Mouse (Mus musculus) thymus, postnatal 4 days (tissue): ENCODE results near the gene Adarb1.

Experiments
- DNase-seq: peaks from one replicate; pipeline ENCODE4 v3.0.0; 2021

The Adarb1 gene

DNA sequence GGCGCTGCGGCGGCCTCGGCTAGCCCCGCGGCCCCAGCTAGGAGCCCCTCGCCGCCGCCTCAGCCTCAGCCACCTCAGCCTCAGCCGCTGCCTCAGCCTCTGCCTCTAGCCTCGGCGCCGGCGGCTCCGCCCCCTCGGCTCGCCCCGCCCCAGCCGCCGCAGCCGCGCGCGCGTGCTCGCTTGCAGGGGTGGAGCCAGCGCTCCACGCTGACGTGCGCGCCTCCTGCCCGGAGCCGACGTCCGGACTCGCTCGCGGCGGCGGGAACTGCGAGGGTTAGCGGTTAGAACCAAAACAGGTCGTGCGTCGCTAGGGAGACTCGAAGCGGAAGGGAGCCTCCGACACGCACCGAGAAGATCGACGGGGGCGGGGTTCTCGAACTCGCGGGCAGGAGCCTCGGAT lies at the start of gene Adarb1:
TSS of gene Adarb1 (minus strand) at position 133 of the 400 bp plus-strand sequence.
- DNase-seq = peak; percentile 93

DNA sequence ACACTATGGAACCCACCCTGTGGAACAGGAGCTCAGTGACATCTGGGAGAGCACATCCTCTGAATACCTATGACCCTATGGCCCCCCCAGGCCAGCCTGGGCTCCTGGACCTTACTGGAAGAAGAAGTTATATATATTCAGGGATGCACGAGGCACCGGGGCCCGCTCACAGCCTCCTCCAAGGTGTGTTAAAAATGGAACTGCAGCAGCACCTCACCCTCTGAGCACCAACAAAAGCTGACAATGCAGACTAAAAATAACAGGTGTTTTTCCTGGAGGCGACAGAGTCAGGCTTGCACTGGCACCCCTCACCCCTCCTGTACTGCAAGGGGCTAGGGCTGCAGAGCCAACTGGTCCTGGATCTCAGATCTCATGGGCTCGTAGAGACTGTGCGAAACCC lies 49.3 kb upstream of the Adarb1 start:
- DNase-seq = no peak

DNA sequence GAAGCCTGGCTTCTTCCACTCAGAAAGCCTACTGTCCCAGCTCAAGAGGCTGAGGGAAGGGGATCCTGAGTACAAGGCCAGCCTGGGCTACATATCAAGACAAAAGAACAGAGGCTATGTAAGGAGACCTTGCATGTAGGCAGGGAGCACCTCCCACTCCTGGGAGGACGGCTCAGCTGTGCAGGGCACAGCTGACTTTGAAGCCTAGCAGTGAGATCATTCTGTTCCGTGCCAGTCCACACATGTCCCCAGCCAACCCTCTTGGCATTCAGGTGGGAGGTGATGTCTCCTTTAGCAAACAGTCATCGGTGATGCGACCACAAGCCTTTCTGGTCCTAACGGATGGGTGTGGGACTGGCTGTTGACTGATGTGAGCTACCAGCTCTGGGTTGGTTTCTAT lies 47.8 kb upstream of the Adarb1 start:
- no peak for DNase-seq

DNA sequence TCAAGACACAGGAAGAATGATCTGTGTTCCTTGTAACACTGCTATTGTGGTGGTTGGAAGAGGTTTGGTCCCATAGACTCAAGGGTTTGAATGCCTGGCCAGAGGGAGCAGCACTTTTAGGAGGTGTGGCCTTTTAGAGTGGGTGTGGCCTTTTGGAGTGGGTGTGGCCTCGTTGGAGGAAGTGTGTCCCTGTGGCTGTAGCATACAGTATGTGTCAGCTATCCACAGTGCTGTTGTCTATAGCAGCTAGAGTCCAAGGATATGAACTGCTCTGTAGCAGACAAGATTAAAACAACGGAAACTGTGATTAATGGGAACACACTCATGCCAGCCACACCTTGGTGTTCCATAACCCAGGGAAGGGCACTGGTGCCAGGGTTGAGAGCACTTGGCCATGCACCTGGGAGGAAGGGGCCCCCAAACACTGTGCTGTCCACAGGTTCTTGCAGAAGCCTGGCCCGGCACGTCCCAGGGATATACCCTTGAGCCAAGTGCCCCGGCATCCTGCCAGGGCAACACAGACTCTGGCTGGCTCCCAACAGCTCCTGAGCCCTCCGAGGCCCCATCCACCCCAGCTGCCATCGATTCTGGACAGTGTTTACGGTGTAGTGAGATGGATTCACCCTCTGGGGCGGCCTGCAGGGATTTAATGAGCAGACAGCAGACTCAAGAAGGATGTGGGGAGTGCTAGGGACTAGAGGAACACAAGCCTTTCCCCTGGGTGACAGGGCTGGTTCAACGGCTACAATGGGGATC lies 46.3 kb upstream of the Adarb1 start:
- peak; percentile 39 for DNase-seq

DNA sequence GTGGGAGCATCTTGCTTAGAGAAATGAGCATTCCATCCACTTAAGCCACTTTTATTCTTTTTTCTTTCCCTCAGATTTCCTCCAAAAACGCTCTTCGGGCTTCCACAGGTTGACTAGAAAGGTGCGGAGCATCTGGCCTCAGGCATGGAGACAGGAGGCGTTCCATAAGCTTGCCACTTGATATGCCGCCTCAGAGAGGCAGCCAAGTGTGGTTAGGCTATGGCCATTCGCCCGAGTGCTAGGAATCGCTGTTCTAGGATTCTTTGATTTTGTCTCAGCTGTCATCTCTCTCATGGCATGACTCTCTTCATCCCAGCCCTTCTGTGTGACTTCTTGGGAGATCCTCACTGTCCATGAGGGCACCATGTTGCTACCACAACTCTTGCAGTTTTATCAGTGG lies 43.1 kb upstream of the Adarb1 start:
- DNase-seq = no peak

DNA sequence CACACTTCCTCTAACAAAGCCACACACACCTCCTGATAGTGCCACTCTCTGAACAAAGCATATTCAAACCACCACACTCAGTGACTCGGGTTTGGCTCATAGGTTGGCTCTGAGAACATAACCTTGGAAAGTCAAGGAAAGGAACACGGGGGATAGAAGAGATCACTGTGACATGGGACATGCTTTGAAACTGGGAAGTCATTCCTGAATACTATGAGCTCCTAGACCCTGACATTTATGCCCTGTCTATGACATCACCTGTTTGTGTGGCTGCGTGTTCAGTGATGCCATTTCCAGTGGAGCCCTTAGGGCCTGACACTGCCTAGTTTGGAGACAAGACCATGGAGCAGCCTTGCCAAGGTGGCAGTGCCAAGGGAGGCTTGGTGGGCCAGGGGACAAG lies 39.6 kb upstream of the Adarb1 start:
- DNase-seq = no peak

DNA sequence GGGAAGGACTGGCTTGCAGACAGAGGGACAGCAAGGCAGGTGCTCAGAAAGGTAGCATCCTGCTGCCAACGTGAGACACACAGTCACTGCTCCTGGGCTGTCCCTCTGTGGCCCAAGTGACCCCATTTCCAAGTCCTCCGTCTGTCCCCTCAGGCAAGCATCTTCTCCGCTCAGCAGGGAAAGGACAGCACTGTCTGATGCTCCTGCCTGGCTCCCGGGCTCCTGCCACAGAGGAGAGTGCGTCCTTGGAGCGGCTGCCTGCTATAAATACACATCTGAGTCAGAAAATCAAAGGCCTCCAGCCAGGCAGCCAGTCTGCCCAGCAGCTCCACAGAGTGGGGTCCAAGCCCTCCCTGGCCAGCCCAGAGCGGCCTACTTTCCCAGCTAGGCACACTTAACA lies 38.4 kb upstream of the Adarb1 start:
- no peak for DNase-seq

DNA sequence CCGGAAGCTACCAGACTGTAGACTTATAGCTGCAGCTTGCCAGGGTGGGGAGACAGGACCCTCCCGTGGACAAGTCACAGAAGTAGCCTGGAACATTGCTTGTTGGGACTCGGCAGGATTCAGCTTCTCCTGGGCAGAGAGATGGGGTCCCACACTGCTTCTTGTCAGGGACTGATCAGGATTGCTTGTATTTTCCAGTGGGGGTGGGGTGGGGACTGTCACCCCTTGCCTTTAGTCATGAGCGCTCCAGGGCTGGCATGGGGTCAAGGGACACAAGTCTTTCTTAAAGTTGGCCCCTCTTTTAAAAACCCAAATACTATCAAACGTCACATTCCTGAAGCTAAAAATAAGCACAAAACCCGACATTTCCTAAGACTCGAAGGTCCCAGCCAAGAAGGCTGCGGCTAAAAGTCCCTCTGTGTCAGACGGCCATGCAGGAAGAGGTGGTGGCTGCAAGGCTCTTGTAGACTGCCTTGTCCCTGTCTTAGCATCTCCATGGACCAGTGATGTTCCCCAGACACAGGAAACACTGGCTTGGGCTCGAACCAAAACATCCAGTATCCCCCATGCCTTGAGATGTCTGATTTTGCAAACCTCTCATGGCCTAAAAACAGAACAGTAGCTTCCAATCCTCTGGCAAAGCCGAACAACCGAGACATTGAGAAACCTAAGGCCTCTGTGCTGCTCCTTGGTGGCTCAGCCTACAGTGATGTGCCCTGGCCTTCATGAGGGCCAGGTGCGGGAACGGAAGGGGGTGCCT lies 37.4 kb upstream of the Adarb1 start:
- no peak for DNase-seq

DNA sequence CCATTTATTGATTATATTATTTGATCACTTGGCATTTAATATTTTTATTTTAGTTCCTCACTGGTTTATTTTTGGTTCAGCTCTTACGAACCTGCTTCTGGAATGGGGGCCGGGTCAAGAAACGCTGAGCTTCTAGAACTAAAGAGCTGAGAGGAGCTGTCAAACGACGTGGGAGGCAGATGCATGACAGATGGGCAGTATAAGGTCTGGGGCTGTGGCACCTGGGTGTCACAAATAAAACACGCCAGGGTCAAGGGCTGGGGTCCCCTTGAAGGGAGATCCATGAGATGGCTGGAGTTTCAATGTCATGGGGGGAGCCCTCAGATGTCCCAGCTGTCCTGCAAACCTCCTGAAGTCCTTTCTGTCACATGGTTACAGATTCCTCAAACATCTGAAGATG lies 36.7 kb upstream of the Adarb1 start:
- DNase-seq = no peak

DNA sequence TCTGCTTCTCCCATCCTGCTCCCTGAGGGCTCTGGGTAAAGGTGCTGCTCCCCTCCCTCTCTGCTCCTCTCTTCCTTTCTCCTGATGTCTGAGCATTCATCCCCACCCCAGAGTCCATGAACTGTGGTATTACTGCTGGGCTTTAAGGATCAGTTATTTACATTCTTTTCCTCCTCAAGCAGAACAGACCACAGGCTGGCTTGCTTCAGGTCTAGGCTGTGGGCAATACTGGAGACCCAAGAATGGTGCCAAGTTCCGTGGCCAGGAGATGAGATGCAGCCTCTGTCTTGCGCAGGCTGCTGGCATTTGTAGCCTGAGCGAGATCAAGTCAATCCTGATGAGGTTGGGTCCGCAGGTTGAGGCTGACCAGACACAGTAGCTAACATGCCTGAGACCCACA lies 33.8 kb upstream of the Adarb1 start:
- DNase-seq = no peak

DNA sequence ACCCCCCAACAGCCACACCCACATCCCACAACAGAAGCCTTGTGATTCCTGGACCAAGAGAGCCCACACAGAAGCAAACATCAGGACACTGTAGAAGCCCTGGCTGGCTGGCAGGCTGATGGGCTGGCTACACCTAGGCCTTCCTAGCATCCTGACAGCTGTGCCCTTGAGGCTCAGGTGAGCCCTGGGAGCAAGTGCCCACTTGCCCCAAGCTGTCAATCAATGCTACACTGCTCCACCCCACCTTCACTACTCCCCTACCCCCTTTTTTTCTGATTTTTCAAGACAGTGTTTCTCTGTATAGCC lies 32.0 kb upstream of the Adarb1 start:
- no peak for DNase-seq

DNA sequence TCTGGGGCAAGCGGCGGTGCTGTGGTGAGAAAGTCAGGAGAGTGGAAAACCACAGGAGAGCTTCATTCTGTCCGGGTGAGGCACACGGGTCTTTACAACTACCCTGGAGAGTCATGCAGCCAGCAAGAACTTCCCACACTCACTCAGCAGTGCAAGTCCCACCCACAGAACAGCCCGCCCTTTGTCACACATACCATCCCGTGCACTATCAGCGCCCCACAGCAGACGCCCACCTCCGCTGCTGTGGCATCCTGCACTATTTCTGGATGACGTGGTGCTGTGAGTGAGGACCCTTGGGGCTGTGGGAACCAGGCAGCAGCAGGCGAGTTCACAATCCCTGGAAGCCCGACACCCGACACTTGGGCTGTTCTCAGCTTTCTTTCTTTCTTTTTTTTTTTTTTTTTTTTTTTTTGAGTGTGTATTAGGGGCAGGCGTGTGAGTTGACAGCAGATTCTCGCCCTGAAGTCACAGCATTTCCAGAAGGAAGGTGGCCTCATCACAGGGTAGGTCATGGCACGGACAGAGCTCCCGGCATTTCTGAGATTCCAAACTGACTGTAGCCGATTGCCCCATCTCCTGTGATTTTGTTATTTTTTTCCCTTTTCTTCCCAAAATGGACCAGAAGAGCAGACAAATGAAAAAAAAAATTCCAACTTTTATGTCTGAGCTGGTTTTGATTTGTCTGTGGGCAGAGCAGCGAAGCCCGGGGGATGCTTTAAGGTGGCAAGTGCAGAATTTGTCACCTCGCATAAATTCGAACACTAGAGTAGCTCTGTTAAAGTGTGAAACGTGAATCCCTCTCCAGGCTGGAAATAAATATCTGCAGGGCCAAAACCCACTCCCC lies 31.5 kb upstream of the Adarb1 start:
- DNase-seq = no peak

DNA sequence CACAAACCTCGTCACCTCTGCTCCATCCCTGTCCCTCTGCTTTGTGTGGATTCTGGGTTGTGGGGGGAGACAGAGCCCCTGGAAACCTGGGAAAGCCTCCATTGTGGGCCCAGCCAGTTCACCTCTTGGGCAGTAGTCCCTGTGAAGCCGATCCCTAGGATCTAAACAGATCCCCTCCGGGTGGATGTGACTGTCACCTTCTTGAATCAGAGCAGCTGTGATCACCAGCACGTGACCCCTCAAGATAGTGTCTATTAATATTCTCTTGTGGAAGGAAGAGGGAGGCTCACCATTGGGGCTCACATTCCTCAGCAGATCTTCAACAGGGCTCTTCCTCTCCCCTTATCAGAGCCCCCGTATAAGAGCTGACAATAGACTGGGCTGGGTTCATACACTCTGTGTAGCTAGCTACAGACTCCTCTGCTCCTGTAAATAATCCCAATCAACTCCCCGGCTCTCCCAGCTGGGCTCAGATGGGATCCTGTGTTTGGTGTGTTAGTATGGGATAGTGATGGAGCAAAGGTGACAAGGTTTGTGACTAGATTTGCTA lies 30.7 kb upstream of the Adarb1 start:
- DNase-seq = no peak

DNA sequence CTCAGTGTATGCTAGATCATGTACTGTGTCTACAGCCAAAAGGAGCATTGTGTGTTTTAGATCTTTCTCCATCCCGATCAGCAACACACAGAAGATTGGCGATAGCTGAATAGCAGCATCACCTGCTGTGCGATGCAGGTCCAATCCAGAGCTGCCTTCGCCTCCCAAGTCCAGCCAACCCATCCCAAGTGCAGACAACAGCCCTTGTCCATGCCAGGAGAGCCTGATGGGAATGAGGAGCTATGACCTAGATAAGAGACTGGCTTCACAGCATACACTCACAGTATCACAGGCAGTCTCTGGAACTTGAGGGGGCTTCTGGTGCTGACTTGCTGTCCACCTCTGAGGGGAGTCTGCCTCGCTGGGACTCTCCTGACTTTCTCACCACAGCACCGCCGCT lies 30.1 kb upstream of the Adarb1 start:
- DNase-seq = no peak

DNA sequence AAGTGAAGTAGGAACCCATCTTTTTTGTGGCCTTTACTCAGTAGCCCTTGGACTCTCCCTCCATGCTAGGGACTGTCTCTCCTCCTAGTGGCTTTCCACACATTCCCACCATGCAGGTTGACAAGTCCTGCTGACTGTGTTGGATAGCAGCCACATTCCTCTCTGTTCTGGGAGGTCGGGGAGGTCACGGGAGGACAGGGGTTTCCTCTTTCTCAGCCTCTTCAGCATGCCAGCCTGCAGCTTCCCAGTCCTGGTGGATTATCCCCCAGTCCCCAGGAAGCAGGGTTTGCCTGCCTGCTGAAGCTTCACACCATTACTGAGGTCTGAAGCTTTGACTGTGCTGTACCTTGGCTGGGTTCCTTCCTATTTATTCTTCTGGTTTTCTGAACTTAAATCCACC lies 29.7 kb upstream of the Adarb1 start:
- no peak for DNase-seq

DNA sequence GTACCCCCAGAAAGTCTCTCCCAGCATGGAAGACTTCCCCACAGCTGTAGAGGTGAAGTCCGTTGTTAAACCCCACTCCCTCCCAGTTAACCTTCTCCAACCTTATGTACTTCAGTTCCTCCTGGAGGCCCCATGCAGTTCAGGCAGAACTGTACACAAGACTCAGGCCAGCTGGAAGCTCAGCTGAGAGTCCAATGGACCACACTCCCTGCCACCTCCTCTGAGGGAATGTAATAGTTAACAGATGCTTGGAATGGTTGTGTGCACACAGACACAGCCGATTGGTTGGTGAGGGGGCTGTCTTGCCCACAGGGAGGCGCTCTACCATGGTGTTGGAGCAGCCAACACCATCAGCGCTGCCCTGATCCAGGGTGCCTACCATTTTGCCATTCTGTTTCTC lies 24.2 kb upstream of the Adarb1 start:
- no peak for DNase-seq

DNA sequence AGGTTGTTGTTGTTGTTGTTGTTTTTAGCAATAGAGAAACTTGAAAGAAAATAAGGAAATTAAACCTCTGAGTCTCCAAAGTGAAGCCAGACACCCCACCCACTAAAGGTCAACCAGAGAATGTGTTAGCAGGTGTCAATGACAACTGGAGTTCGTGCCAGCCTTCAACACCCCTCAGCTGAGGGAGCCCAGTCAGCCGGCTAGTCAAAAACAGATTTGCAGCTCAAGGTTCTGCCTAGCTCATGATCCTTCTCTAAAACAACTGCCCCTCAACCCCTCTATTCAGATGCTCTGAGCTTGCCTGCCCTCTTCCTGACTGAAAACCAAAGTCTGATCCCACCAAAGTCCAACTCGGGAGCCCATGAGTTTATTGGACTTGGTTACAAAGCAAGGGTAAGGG lies 23.7 kb upstream of the Adarb1 start:
- DNase-seq = no peak

DNA sequence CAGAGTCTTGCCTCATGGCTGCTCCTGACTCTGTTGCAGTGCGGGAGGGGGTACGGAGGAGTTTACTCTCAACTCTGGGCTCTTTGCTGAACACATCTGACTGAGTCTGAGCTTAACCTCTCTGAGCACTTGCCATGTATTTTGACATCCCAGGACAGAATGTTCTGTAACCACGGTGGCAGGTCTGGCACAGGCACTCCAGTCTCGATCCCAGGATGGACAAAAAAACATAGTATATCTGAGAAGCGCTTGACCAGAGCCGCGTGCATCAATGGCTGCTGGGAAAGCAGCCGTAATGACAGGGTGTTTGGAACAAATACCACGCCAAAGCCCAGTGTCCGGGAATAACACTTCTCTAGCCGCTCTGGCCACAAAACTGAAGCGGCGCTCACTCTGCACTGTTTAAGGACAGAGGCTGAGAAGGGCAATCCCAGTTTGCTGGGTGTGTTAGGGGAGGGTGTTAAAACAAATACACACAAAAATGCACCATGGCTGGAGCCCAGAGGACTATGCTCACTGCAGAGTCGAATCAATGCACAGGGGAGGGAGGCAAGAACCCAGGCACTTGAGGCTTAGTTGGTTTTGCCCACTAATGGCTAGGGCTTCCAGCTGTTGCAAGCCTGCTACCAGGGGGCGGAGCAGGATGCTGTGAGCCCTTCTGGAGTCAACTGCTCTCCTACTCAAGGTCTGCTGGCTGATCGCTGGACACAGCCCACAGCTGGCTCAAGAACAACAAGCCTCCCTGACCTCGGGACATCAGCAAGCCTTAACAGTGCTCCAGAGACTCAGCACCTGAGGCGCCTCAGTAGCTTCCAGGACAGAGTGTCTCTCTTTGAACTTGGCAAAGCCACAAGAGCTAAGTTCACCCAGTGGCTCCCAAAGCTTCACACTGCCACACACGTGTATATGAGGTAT lies 23.0 kb upstream of the Adarb1 start:
- DNase-seq = no peak

DNA sequence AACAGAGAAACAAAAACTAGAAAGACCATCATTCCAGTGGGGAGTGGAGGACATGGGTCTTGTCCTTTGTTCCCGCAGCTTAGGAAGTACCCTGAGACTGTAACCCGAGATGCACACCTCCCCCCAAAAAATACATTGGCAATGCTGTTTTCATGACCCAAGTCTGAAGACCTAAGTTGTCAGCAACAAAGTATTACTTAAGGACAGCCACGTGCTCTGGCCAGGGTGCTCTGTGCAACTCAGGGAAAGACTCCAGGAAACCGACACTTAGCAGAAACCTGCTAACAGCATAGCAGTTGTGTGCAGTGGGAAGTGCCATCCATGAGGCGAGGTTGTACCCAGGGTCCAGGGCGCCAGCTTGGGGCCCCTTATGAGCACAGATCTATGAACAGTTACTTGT lies 22.2 kb upstream of the Adarb1 start:
- DNase-seq = no peak

DNA sequence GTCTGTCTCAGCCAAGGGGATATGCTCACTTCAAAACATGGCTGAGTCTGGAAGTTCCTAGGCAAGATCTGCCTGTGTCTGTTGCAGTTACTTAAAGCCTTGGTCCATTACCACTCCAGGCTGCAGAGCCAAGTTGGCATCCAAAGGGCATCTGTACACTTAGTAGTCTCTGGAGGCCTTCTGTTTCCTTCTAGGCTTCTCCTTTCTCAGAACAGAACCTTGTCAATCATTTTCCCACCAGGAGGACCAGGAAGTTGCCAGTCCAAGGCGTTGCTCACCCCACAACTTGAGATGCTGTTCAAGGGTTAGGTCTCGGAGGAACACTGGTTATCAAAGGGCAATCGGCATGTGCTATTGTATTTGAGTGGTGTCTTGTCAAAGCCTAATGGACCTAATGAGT lies 21.0 kb upstream of the Adarb1 start:
- DNase-seq = no peak

DNA sequence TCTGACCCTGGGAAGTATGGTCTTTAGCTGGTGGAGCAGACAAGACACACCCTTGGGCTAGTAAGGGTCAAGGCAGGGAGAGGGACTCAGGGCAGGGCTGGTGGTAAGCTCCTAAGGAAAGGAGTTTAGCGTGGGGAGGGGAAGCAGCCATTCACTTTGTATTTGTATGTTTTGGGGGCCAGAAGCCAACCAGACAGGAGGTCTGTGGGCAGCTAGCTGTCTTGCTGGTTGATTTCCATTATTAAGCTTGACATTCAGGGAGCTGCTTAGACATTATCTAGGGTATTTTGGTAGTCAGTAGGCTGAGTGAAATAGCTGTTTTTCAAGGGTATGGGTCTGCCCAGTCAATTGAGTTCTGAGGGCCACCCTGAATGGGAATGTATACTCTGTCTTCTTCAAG lies 20.0 kb upstream of the Adarb1 start:
- no peak for DNase-seq

DNA sequence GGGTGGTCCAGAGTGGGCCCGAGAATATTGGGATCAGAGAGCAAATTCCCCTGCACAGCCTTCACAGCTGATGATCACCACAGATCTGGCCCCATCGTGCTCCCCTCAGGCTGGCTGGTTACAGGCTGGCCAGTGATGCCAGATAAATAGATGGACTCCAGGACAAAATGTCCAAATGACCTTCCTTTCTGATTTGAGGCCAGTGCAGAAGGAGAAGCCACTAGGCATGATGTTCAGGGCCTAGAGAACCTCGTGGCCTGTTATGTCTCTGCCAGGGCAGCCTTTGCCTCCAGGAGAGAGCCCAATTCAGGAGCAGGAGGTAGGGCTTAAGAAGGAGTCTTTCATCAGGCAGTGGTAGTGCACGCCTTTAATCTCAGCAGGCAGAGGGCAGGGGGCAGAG lies 17.3 kb upstream of the Adarb1 start:
- no peak for DNase-seq
